Mouse (Mus musculus): Measurements from ENCODE around the gene Best3. TPM values are rescaled to one million over a fixed set of nuclear protein-coding genes. Genes with fewer than 3 reads are reported as not detected.
A peak's percentile ranks its signal among the peaks of the same experiment; 100 is the strongest.

Gene Best3
- total and polyA plus RNA-seq, 2 experiments, result not detected

- Histone ChIP-seq H3K27ac (replicated peaks; ENCODE audit: insufficient read depth, low read depth, low read length) (no peak overlapping the region), H3K4me3 (ENCODE audit: insufficient read depth, low read depth, low read length) (no peak overlapping the region; the same call in 1 of the 2 replicates), H3K79me2 (ENCODE audit: control insufficient read depth, insufficient read depth, low read length) (peaks cover 8% of the 10 kb centered on the region; the same call in 1 of the 2 replicates), H3K36me3 (ENCODE audit: control insufficient read depth, insufficient read depth, low read length) (peaks cover 25% of the 10 kb centered on the region), H3K4me1 (ENCODE audit: control insufficient read depth, insufficient read depth, low read length) (peaks cover 4% of the 10 kb centered on the region), H3K27me3 (ENCODE audit: control insufficient read depth, insufficient read depth, low read length) (no peaks in the 10 kb centered on the region), H3K9ac (ENCODE audit: low read depth, low read length) (no peak overlapping the region)
- TF ChIP-seq CTCF (IDR thresholded peaks at IDR 0.05; ENCODE audit: low read depth, low read length) (no peak), POLR2A (IDR thresholded peaks at IDR 0.05; ENCODE audit: extremely low read depth, insufficient read depth, low read length) (no peak)
- DNase-seq (ENCODE audit: extremely low read depth, low read depth, low spot score), result no peak
- 8% methylated on average over 7 of the region's 7 CpGs for WGBS
Observed at GRCm38 (mm10) chr10:117064076-117064475, 78.0 kb downstream of the Best3 start.

GRCm38 (mm10) chr10:117069109-117069508 lies 83.0 kb downstream of the Best3 start:
- DNase-seq (ENCODE audit: extremely low read depth, low read depth, low spot score), result no peak
- no peak for TF ChIP-seq POLR2A (IDR thresholded peaks at IDR 0.05; ENCODE audit: extremely low read depth, insufficient read depth, low read length)
- no peak for TF ChIP-seq CTCF (IDR thresholded peaks at IDR 0.05; ENCODE audit: low read depth, low read length)
- Histone ChIP-seq H3K4me1 (ENCODE audit: control insufficient read depth, insufficient read depth, low read length) (no peaks in the 10 kb centered on the region), H3K27me3 (ENCODE audit: control insufficient read depth, insufficient read depth, low read length) (no peaks in the 10 kb centered on the region), H3K36me3 (ENCODE audit: control insufficient read depth, insufficient read depth, low read length) (peaks cover 17% of the 10 kb centered on the region), H3K27ac (replicated peaks; ENCODE audit: insufficient read depth, low read depth, low read length) (no peak overlapping the region), H3K79me2 (ENCODE audit: control insufficient read depth, insufficient read depth, low read length) (no peaks in the 10 kb centered on the region), H3K9ac (ENCODE audit: low read depth, low read length) (no peak overlapping the region), H3K4me3 (ENCODE audit: insufficient read depth, low read depth, low read length) (no peak overlapping the region)
- 96% methylated on average over 3 of the region's 3 CpGs for WGBS

GRCm38 (mm10) chr10:117072191-117072888 lies 86.2 kb downstream of the Best3 start:
- Histone ChIP-seq H3K36me3 (ENCODE audit: control insufficient read depth, insufficient read depth, low read length) (peaks cover 34% of the 10 kb centered on the region), H3K4me3 (ENCODE audit: insufficient read depth, low read depth, low read length) (no peak overlapping the region), H3K27me3 (ENCODE audit: control insufficient read depth, insufficient read depth, low read length) (no peaks in the 10 kb centered on the region), H3K9ac (ENCODE audit: low read depth, low read length) (no peak overlapping the region), H3K27ac (replicated peaks; ENCODE audit: insufficient read depth, low read depth, low read length) (no peak overlapping the region), H3K4me1 (ENCODE audit: control insufficient read depth, insufficient read depth, low read length) (no peaks in the 10 kb centered on the region), H3K79me2 (ENCODE audit: control insufficient read depth, insufficient read depth, low read length) (no peaks in the 10 kb centered on the region)
- peak; percentile 45 for DNase-seq (ENCODE audit: extremely low read depth, low read depth, low spot score)
- 78% methylated on average over 18 of the region's 18 CpGs for WGBS
- no peak for TF ChIP-seq CTCF (IDR thresholded peaks at IDR 0.05; ENCODE audit: low read depth, low read length)
- no peak for TF ChIP-seq POLR2A (IDR thresholded peaks at IDR 0.05; ENCODE audit: extremely low read depth, insufficient read depth, low read length)

- no peaks in the 10 kb centered on the region for H3K79me2 ChIP-seq (ENCODE audit: control insufficient read depth, insufficient read depth, low read length)
- H3K4me3 ChIP-seq (ENCODE audit: insufficient read depth, low read depth, low read length), result no peak overlapping the region
- TF ChIP-seq POLR2A (IDR thresholded peaks at IDR 0.05; ENCODE audit: extremely low read depth, insufficient read depth, low read length) (no peak), CTCF (IDR thresholded peaks at IDR 0.05; ENCODE audit: low read depth, low read length) (no peak)
- 88% methylated on average over 7 of the region's 7 CpGs for WGBS
- H3K9ac ChIP-seq (ENCODE audit: low read depth, low read length), result no peak overlapping the region
- peaks cover 38% of the 10 kb centered on the region for H3K36me3 ChIP-seq (ENCODE audit: control insufficient read depth, insufficient read depth, low read length)
- DNase-seq (ENCODE audit: extremely low read depth, low read depth, low spot score), result no peak
- H3K27ac ChIP-seq (replicated peaks; ENCODE audit: insufficient read depth, low read depth, low read length), result no peak overlapping the region
- no peaks in the 10 kb centered on the region for H3K27me3 ChIP-seq (ENCODE audit: control insufficient read depth, insufficient read depth, low read length)
- H3K4me1 ChIP-seq (ENCODE audit: control insufficient read depth, insufficient read depth, low read length), result no peaks in the 10 kb centered on the region
Observed at GRCm38 (mm10) chr10:117073176-117073575, 87.1 kb downstream of the Best3 start.

Other genes starting within 250 kb of the Best3 start
- gene Myrfl, start 89.4 kb upstream of the Best3 start, total RNA-seq (2014; rRNA removed), result not detected in 2 replicates
- gene Myrfl, start 89.4 kb upstream of the Best3 start, polyA plus RNA-seq (2012; rRNA removed), result not detected in 2 replicates
- 23.9 and 25.9 TPM in 2 replicates for gene Rab3ip, start 35.5 kb upstream of the Best3 start, total RNA-seq (2014; rRNA removed)
- gene Rab3ip, start 35.5 kb upstream of the Best3 start, polyA plus RNA-seq (2012; rRNA removed), result 57.7 and 66.5 TPM in 2 replicates
- not detected in 2 replicates for gene Gm10271, start 13.7 kb upstream of the Best3 start, total RNA-seq (2014; rRNA removed)
- not detected in 2 replicates for gene Gm10271, start 13.7 kb upstream of the Best3 start, polyA plus RNA-seq (2012; rRNA removed)
- gene Lrrc10, start 59.0 kb downstream of the Best3 start, total RNA-seq (2014; rRNA removed), result not detected in 2 replicates
- not detected in 2 replicates for gene Lrrc10, start 59.0 kb downstream of the Best3 start, polyA plus RNA-seq (2012; rRNA removed)
- gene Cct2, start 77.5 kb downstream of the Best3 start, total RNA-seq (2014; rRNA removed), result 114 and 116 TPM in 2 replicates
- 36.6 and 40.1 TPM in 2 replicates for gene Cct2, start 77.5 kb downstream of the Best3 start, polyA plus RNA-seq (2012; rRNA removed)
- gene Frs2, start 162.2 kb downstream of the Best3 start, total RNA-seq (2014; rRNA removed), result 11.1 and 15.2 TPM in 2 replicates
- gene Frs2, start 162.2 kb downstream of the Best3 start, polyA plus RNA-seq (2012; rRNA removed), result 6.0 and 7.4 TPM in 2 replicates
- gene Yeats4, start 238.2 kb downstream of the Best3 start, total RNA-seq (2014; rRNA removed), result 19.5 and 19.6 TPM in 2 replicates
- gene Yeats4, start 238.2 kb downstream of the Best3 start, polyA plus RNA-seq (2012; rRNA removed), result 16.3 and 17.9 TPM in 2 replicates

Measured in liver, adult 2 months (tissue).